Mouse (Mus musculus) thymus, adult 2 months (tissue): ENCODE measurements around the gene Cd300ld5. TPM values are rescaled to one million over a fixed set of nuclear protein-coding genes. Genes with fewer than 3 reads are reported as not detected.
A peak's percentile ranks its signal among the peaks of the same experiment; 100 is the strongest.
"Not testable (repeated sequence)": the region's sequence is repeated elsewhere in the genome, so short reads cannot be mapped to it uniquely, and the experiment has no call there.

Experiments
- DNase-seq: peaks from one replicate; pipeline ENCODE4 v3.0.0; 2021
- H3K27ac ChIP-seq: fragments of 200-500 bp; 2 replicates; pipeline ENCODE4 v1.5.1; 2012; ENCODE audit warnings: low read length, control low read depth; ENCODE audit not compliant: control insufficient read depth, insufficient read depth
- H3K27me3 ChIP-seq: fragments of 200-500 bp; 2 replicates; pipeline ENCODE4 v1.6.1; 2012; ENCODE audit warnings: mild to moderate bottlenecking, low read length, moderate library complexity, mixed read lengths; ENCODE audit not compliant: control insufficient read depth, insufficient read depth
- H3K36me3 ChIP-seq: fragments of 200-500 bp; 2 replicates; pipeline ENCODE4 v1.6.1; 2012; ENCODE audit warnings: mild to moderate bottlenecking, low read length, moderate library complexity; ENCODE audit not compliant: control insufficient read depth, insufficient read depth
- H3K4me1 ChIP-seq: fragments of 200-500 bp; replicated peaks from 2 replicates; pipeline ENCODE4 v1.6.1; 2012; ENCODE audit warnings: low read length; ENCODE audit not compliant: control insufficient read depth, insufficient read depth
- H3K4me3 ChIP-seq: fragments of 200-500 bp; 2 replicates; pipeline ENCODE4 v1.5.1; 2012; ENCODE audit warnings: mild to moderate bottlenecking, low read length, control low read depth, moderate library complexity; ENCODE audit not compliant: control insufficient read depth, insufficient read depth
- CTCF ChIP-seq: fragments of 200-500 bp; IDR thresholded peaks from 2 replicates; pipeline ENCODE4 v1.5.1; 2012; ENCODE audit warnings: mild to moderate bottlenecking, control low read depth, low read length, moderate library complexity, borderline replicate concordance; ENCODE audit not compliant: control insufficient read depth, poor library complexity, insufficient read depth; ENCODE audit errors: extremely low read depth
- POLR2A ChIP-seq: fragments of 200-500 bp; IDR thresholded peaks from 2 replicates; pipeline ENCODE4 v1.6.1; 2012; ENCODE audit warnings: mild to moderate bottlenecking, low read length, control low read depth, moderate library complexity; ENCODE audit not compliant: control insufficient read depth, poor library complexity, insufficient read depth; ENCODE audit errors: extremely low read depth
- WGBS: fragments of 180-500 bp; shearing (Covaris S2); methylation state at CpG from one replicate; pipeline ENCODE4 v1.1.7; 2018; 5-methylcytosine and 5-hydroxymethylcytosine counted together
- polyA plus RNA-seq: library from polyadenylated mRNA; depleted of rRNA; stranded (reverse); fragments of >200 nt; gene quantifications from 2 replicates; pipeline ENCODE4 v1.2.3, GENCODE M21; 2012; rRNA removed

Cd300ld5 gene
- 6.0 and 9.4 TPM in 2 replicates for polyA plus RNA-seq

GRCm38 (mm10) chr11:115037669-115038068 is at the start of gene Cd300ld5:
Gene Cd300ld5, minus strand, starts transcription at chr11:115037769.
- H3K27me3 ChIP-seq, H3K36me3 ChIP-seq, H3K4me3 ChIP-seq, H3K4me1 ChIP-seq, DNase-seq, H3K27ac ChIP-seq: not testable (repeated sequence)
- no CpG with 5 or more reads among the region's 6 CpGs for WGBS

- Histone ChIP-seq H3K27me3 (no peaks in the 10 kb centered on the region; the same call in 1 of the 2 replicates), H3K27ac (no peak overlapping the region), H3K4me1 (0 out of 2 replicates have a peak, but pooled peaks cover 2% of the 10 kb centered on the region), H3K4me3 (no peak overlapping the region), H3K36me3 (no peaks in the 10 kb centered on the region)
- no peak for DNase-seq
- TF ChIP-seq POLR2A, result no peak
- TF ChIP-seq CTCF, result no peak
- 43% methylated on average over 7 of the region's 7 CpGs for WGBS
Observed at GRCm38 (mm10) chr11:115086213-115086612, 48.6 kb upstream of the Cd300ld5 start.

- Histone ChIP-seq H3K4me1 (0 out of 2 replicates have a peak, but pooled peaks cover 2% of the 10 kb centered on the region), H3K27me3 (no peaks in the 10 kb centered on the region; the same call in 1 of the 2 replicates), H3K27ac (no peak overlapping the region), H3K4me3 (no peak overlapping the region), H3K36me3 (no peaks in the 10 kb centered on the region)
- TF ChIP-seq POLR2A (no peak), CTCF (no peak)
- WGBS, result 89% methylated on average over 8 of the region's 8 CpGs
- DNase-seq, result no peak
Observed at GRCm38 (mm10) chr11:115085064-115085463, 47.5 kb upstream of the Cd300ld5 start.

GRCm38 (mm10) chr11:115084595-115084994 is 47.0 kb upstream of the Cd300ld5 start:
- Histone ChIP-seq H3K4me3 (no peak overlapping the region), H3K36me3 (no peaks in the 10 kb centered on the region)

GRCm38 (mm10) chr11:115083376-115084139 is 46.0 kb upstream of the Cd300ld5 start:
- Histone ChIP-seq H3K27me3 (no peaks in the 10 kb centered on the region), H3K36me3 (no peaks in the 10 kb centered on the region), H3K4me1 (no peaks in the 10 kb centered on the region), H3K27ac (no peak overlapping the region), H3K4me3 (no peak overlapping the region)
- 43% methylated on average over 18 of the region's 18 CpGs for WGBS
- peak; percentile 63 for DNase-seq
- no peak for TF ChIP-seq POLR2A
- TF ChIP-seq CTCF, result peak; percentile 52; the same call in 1 of the 2 replicates

More at GRCm38 (mm10) chr11:115084595-115084994, 47.0 kb upstream of the Cd300ld5 start:
- DNase-seq, result no peak
- Histone ChIP-seq H3K27me3 (no peaks in the 10 kb centered on the region; the same call in 1 of the 2 replicates), H3K27ac (no peak overlapping the region), H3K4me1 (0 out of 2 replicates have a peak, but pooled peaks cover 2% of the 10 kb centered on the region)
- TF ChIP-seq POLR2A (no peak), CTCF (no peak)
- WGBS, result 70% methylated on average over 12 of the region's 12 CpGs

- Histone ChIP-seq H3K36me3 (no peaks in the 10 kb centered on the region), H3K27ac (no peak overlapping the region), H3K4me1 (no peaks in the 10 kb centered on the region), H3K4me3 (no peak overlapping the region), H3K27me3 (no peaks in the 10 kb centered on the region)
- 72% methylated on average over 6 of the region's 6 CpGs for WGBS
- no peak for DNase-seq
- TF ChIP-seq CTCF (no peak), POLR2A (no peak)
Observed at GRCm38 (mm10) chr11:115082196-115082595, 44.6 kb upstream of the Cd300ld5 start.
